Mouse (Mus musculus) kidney, postnatal 10 days (tissue): ENCODE results near the gene Gm9195.

Experiments used
- DNase-seq: peaks from one replicate; pipeline ENCODE4 v3.0.0; 2021; ENCODE audit warnings: mixed read lengths

Gene Gm9195

GRCm38 (mm10) chr14:72440929-72441328 lies 50.7 kb downstream of the Gm9195 start:
- DNase-seq: no peak

GRCm38 (mm10) chr14:72440436-72440835 lies 51.2 kb downstream of the Gm9195 start:
- DNase-seq: no peak

- DNase-seq: no peak
These were observed 52.7 kb downstream of the Gm9195 start for GRCm38 (mm10) chr14:72438976-72439375.

- DNase-seq: peak; percentile 86
These were observed 101.9 kb downstream of the Gm9195 start for GRCm38 (mm10) chr14:72389696-72390095.

GRCm38 (mm10) chr14:72389288-72389687 lies 102.3 kb downstream of the Gm9195 start:
- DNase-seq: peak; percentile 32

GRCm38 (mm10) chr14:72377224-72377623 lies 114.4 kb downstream of the Gm9195 start:
- DNase-seq: peak; percentile 75
